Mouse (Mus musculus) myocyte (in vitro differentiated cells): ENCODE data around the gene Camk2b.

ENCODE experiments used
- CEBPB ChIP-seq: IDR thresholded peaks from 2 replicates; pipeline ENCODE4 v1.6.1; 2011; ENCODE audit warnings: mild to moderate bottlenecking, moderate library complexity; ENCODE audit not compliant: poor library complexity, insufficient read depth, severe bottlenecking
- E2F4 ChIP-seq: IDR thresholded peaks from one replicate; pipeline ENCODE4 v1.6.1; 2011; ENCODE audit warnings: mild to moderate bottlenecking, control low read depth, moderate library complexity; ENCODE audit not compliant: insufficient read depth
- MAX ChIP-seq: IDR thresholded peaks from one replicate; pipeline ENCODE4 v1.6.1; 2011; ENCODE audit warnings: low read depth, mild to moderate bottlenecking, control low read depth
- MYOD1 ChIP-seq, 3 experiments: IDR thresholded peaks; one replicate each; pipeline ENCODE4 v1.6.1; 2011; ENCODE audit warnings: control low read depth in 2 of 3, low read depth in 2 of 3, mild to moderate bottlenecking in 2 of 3, moderate library complexity in 1 of 3; ENCODE audit not compliant: insufficient read length in 2 of 3, control insufficient read depth in 1 of 3
- MYOG ChIP-seq, 3 experiments: IDR thresholded peaks; one replicate each; pipeline ENCODE4 v1.6.1; 2011; ENCODE audit warnings: control low read depth in 2 of 3, low read depth in 2 of 3, mild to moderate bottlenecking in 2 of 3; ENCODE audit not compliant: insufficient read length in 2 of 3, control insufficient read depth in 1 of 3, insufficient read depth in 1 of 3
- POLR2A ChIP-seq: IDR thresholded peaks from one replicate; pipeline ENCODE4 v1.6.1; 2011; ENCODE audit warnings: low read depth, mild to moderate bottlenecking, control low read depth, moderate library complexity; ENCODE audit not compliant: insufficient read length
- POLR2AphosphoS2 ChIP-seq: IDR thresholded peaks from one replicate; pipeline ENCODE4 v1.6.1; 2011; ENCODE audit warnings: low read depth, control low read depth; ENCODE audit not compliant: insufficient read length
- REST ChIP-seq: IDR thresholded peaks from one replicate; pipeline ENCODE4 v1.6.1; 2011; ENCODE audit warnings: mild to moderate bottlenecking, control low read depth, moderate library complexity; ENCODE audit not compliant: insufficient read depth, insufficient read length
- TCF3 ChIP-seq: IDR thresholded peaks from one replicate; pipeline ENCODE4 v1.6.1; 2011; ENCODE audit warnings: low read depth, control low read depth; ENCODE audit not compliant: insufficient read length
- USF1 ChIP-seq: IDR thresholded peaks from one replicate; pipeline ENCODE4 v1.6.1; 2011; ENCODE audit warnings: low read depth, mild to moderate bottlenecking, control low read depth, moderate library complexity

DNA sequence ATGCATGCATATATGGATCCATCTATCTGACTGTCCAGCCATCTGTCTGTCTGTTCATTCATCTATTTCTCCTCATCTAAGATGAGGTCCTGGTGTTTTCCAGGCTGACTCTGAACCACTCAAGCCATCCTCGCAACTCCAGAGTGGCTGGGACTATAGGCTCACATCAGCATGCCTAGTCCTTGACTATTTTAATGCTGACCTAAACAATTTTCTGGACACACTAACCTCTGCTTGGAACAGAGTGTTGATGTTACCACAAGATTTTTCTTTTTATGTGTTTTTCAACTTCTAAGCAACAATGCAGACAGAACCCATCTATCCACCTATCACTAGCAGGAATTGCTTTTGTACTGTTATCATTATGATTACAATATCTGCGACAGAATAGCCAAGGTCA lies 31.4 kb downstream of the Camk2b start:
- TF ChIP-seq USF1 (no peak), MAX (no peak), POLR2A (no peak), MYOG (IDR thresholded peaks at IDR 0.05; ENCODE audit: control insufficient read depth in 1 of 3, insufficient read depth in 1 of 3, insufficient read length in 2 of 3, low read depth in 2 of 3) (no peak), CEBPB (no peak), TCF3 (no peak), E2F4 (no peak), POLR2AphosphoS2 (no peak), REST (no peak), MYOD1 (IDR thresholded peaks at IDR 0.05; ENCODE audit: control insufficient read depth in 1 of 3, insufficient read length in 2 of 3, low read depth in 2 of 3) (no peak)
